Mouse (Mus musculus): ENCODE data around the gene Bid. TPM values are rescaled to one million over a fixed set of nuclear protein-coding genes. Genes with fewer than 3 reads are reported as not detected.

Gene Bid
- polyA plus RNA-seq, 1 experiment from 2014 or later, result 35.8 TPM

DNA sequence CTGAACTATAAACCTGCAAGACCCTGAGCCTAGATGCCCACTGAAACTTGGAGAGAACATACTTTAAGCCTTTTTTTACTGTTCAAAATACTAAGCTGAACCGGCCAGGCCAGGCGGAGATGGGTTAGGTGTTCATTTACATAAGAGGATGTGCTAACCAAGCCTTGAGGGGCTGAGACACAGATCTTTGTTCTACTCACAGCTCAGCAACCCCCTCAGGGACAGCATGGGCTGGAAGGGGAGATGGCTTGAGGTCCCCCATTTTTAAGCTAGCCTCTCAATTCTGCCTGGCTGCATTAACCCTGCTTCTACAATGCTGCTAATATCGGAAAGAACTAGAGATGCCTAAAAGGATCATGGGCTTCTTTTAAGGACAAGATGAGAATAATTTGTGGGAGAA lies 23.1 kb upstream of the Bid start:
- no peak for TF ChIP-seq CTCF (IDR thresholded peaks at IDR 0.05; ENCODE audit: low read depth)
- Histone ChIP-seq H3K9me3 (replicated peaks; ENCODE audit: low read length) (no peaks in the 10 kb centered on the region), H3K4me2 (ENCODE audit: low read length) (no peak overlapping the region), H3K27me3 (ENCODE audit: insufficient read depth, low read length) (no peaks in the 10 kb centered on the region), H3K4me3 (replicated peaks; ENCODE audit: low read depth, low read length) (no peak overlapping the region), H3K27ac (no peak overlapping the region), H3K4me1 (replicated peaks; ENCODE audit: insufficient read depth, low read length) (no peaks in the 10 kb centered on the region), H3K9ac (ENCODE audit: low read depth, low read length) (no peak overlapping the region), H3K36me3 (ENCODE audit: insufficient read depth, low read length) (0 out of 2 replicates have a peak, but pooled peaks cover 5% of the 10 kb centered on the region)
- DNase-seq (ENCODE audit: low spot score) (no peak), ATAC-seq (replicated peaks; ENCODE audit: low FRiP score, low read depth) (no peak)
- WGBS, result 93% methylated on average over 3 of the region's 3 CpGs

DNA sequence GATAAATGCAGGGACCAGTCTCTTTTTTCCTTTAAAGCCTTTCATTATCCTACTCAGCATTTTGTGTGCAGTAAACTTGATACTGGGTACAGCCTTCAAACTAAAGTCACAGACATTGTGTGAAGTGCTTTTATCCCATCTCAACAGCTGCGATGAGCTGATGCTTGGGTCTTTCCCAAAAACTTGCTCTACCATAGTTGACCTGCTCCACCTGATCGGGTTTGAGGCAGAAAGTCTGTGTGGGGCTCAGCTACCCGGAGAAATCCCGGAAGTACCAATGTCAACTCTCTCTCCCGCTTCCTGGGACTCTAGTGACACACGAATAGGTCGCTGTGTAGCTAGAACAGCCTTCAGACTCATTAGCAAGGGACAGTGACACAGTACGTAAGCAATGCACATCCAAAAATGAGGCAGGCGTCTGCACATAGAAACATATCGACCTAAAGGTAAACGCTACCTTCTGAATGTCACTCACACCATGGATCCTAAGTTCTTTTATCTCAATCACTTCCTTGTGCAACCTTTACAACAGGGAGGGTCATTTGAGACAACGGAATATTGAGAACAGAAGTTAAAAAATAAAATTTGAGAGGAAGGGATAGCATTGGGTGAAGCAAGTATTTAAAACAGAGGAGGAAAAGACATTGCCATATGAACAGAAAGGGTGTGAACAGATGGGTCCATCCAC lies 22.3 kb upstream of the Bid start:
- ATAC-seq (replicated peaks; ENCODE audit: low FRiP score, low read depth) (no peak), DNase-seq (ENCODE audit: low spot score) (no peak)
- Histone ChIP-seq H3K4me2 (ENCODE audit: low read length) (no peak overlapping the region), H3K9me3 (replicated peaks; ENCODE audit: low read length) (no peaks in the 10 kb centered on the region), H3K27ac (no peak overlapping the region), H3K9ac (ENCODE audit: low read depth, low read length) (no peak overlapping the region), H3K4me1 (replicated peaks; ENCODE audit: insufficient read depth, low read length) (no peaks in the 10 kb centered on the region), H3K27me3 (ENCODE audit: insufficient read depth, low read length) (no peaks in the 10 kb centered on the region), H3K36me3 (ENCODE audit: insufficient read depth, low read length) (0 out of 2 replicates have a peak, but pooled peaks cover 6% of the 10 kb centered on the region), H3K4me3 (replicated peaks; ENCODE audit: low read depth, low read length) (no peak overlapping the region)
- no peak for TF ChIP-seq CTCF (IDR thresholded peaks at IDR 0.05; ENCODE audit: low read depth)
- 88% methylated on average over 12 of the region's 12 CpGs for WGBS

- DNase-seq (ENCODE audit: low spot score) (no peak), ATAC-seq (replicated peaks; ENCODE audit: low FRiP score, low read depth) (no peak)
- TF ChIP-seq CTCF (IDR thresholded peaks at IDR 0.05; ENCODE audit: low read depth), result no peak
- 76% methylated on average over 11 of the region's 11 CpGs for WGBS
- no peaks in the 10 kb centered on the region for H3K27me3 ChIP-seq (ENCODE audit: insufficient read depth, low read length)
- H3K4me3 ChIP-seq (replicated peaks; ENCODE audit: low read depth, low read length), result no peak overlapping the region
- no peak overlapping the region for H3K4me2 ChIP-seq (ENCODE audit: low read length)
- no peaks in the 10 kb centered on the region for H3K9me3 ChIP-seq (replicated peaks; ENCODE audit: low read length)
- no peak overlapping the region for H3K27ac ChIP-seq
- H3K4me1 ChIP-seq (replicated peaks; ENCODE audit: insufficient read depth, low read length), result no peaks in the 10 kb centered on the region
- 0 out of 2 replicates have a peak, but pooled peaks cover 6% of the 10 kb centered on the region for H3K36me3 ChIP-seq (ENCODE audit: insufficient read depth, low read length)
- no peak overlapping the region for H3K9ac ChIP-seq (ENCODE audit: low read depth, low read length)
Observed at GRCm38 (mm10) chr6:120937999-120938608, 21.5 kb upstream of the Bid start.

DNA sequence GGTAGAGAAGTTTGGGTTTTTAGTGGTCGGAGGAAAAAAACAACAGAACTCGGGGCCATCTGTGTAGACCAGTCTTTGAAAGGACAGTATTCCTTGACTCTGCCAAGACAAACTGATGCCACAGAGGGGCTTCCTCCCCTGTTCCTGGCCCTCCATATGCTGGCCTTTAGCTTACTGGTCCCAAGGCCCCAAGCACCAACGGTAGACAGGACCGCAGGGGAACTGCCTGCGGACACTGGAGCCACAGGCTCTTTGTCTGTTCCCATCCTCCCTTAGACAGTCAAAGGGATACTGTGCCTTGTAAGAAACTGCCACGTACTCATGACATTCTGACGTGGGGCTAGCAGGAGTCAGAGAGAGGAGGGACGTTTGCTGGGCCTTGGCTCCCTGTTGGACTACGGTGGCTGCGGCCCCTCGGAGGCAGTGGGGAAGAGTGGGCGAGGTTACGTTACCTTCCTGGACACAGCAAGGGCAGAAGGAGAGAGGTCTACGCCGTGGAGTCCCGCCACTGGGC lies 20.5 kb upstream of the Bid start:
- no peak overlapping the region for H3K9ac ChIP-seq (ENCODE audit: low read depth, low read length)
- no peaks in the 10 kb centered on the region for H3K27me3 ChIP-seq (ENCODE audit: insufficient read depth, low read length)
- no peak for TF ChIP-seq CTCF (IDR thresholded peaks at IDR 0.05; ENCODE audit: low read depth)
- H3K4me3 ChIP-seq (replicated peaks; ENCODE audit: low read depth, low read length), result no peak overlapping the region
- H3K4me2 ChIP-seq (ENCODE audit: low read length), result no peak overlapping the region
- DNase-seq (ENCODE audit: low spot score) (no peak), ATAC-seq (replicated peaks; ENCODE audit: low FRiP score, low read depth) (no peak)
- WGBS, result 82% methylated on average over 16 of the region's 16 CpGs
- H3K9me3 ChIP-seq (replicated peaks; ENCODE audit: low read length), result no peaks in the 10 kb centered on the region
- H3K27ac ChIP-seq, result no peak overlapping the region
- H3K4me1 ChIP-seq (replicated peaks; ENCODE audit: insufficient read depth, low read length), result no peaks in the 10 kb centered on the region
- peaks cover 12% of the 10 kb centered on the region for H3K36me3 ChIP-seq (ENCODE audit: insufficient read depth, low read length)

DNA sequence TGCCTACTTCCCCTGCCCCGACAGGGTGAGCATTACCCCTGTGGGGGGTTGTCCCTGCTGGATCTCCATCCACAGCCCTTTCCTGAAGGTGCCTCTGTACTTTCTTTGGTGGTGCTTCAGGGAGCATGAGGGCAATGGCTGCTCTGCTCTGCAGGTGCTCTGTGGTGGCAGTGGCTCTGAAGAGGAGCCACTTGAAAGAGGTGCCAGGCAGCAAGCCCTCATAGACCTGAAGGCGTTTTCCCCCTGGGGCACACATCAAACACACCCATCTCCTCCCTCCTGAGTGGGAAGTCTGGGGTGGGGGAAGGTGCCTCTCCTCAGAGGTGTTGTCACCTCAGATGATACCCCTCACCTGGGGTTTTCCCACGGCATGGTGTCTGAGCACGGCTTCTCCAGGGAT lies 17.5 kb upstream of the Bid start:
- TF ChIP-seq CTCF (IDR thresholded peaks at IDR 0.05; ENCODE audit: low read depth), result no peak

DNA sequence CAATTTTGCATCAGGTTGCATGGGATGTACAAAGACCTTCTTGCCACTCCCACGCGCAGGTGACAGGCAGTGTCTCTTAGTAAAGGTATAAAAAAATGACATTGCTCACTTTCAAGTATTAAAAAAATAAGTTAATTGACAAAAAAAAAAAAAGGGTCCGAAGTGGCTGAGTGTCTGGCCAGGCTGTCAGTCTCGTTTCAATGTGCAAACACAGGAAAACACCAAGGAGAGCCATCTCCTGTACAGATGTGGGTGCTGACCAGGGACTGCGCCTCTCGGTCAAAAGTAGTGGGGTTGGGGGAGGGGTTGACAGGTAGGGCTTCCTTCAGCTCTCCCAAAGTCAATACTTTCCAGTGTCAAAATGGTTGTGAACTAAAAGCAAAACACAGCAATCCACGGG lies 17.0 kb upstream of the Bid start:
- no peaks in the 10 kb centered on the region for H3K9me3 ChIP-seq (replicated peaks; ENCODE audit: low read length)
- H3K27ac ChIP-seq, result no peak overlapping the region
- ATAC-seq (replicated peaks; ENCODE audit: low FRiP score, low read depth) (no peak), DNase-seq (ENCODE audit: low spot score) (no peak)
- no peak overlapping the region for H3K9ac ChIP-seq (ENCODE audit: low read depth, low read length)
- WGBS, result 87% methylated on average over 7 of the region's 7 CpGs
- no peak overlapping the region for H3K4me3 ChIP-seq (replicated peaks; ENCODE audit: low read depth, low read length)
- peaks cover 17% of the 10 kb centered on the region for H3K36me3 ChIP-seq (ENCODE audit: insufficient read depth, low read length)
- H3K4me1 ChIP-seq (replicated peaks; ENCODE audit: insufficient read depth, low read length), result no peaks in the 10 kb centered on the region
- TF ChIP-seq CTCF (IDR thresholded peaks at IDR 0.05; ENCODE audit: low read depth), result no peak
- H3K27me3 ChIP-seq (ENCODE audit: insufficient read depth, low read length), result no peaks in the 10 kb centered on the region
- no peak overlapping the region for H3K4me2 ChIP-seq (ENCODE audit: low read length)

More for the DNA sequence above, 17.5 kb upstream of the Bid start:
- no peak overlapping the region for H3K9ac ChIP-seq (ENCODE audit: low read depth, low read length)
- no peak overlapping the region for H3K27ac ChIP-seq
- WGBS, result 76% methylated on average over 4 of the region's 4 CpGs
- no peak overlapping the region for H3K4me3 ChIP-seq (replicated peaks; ENCODE audit: low read depth, low read length)
- H3K36me3 ChIP-seq (ENCODE audit: insufficient read depth, low read length), result peaks cover 17% of the 10 kb centered on the region
- no peak for DNase-seq (ENCODE audit: low spot score)
- no peak overlapping the region for H3K4me2 ChIP-seq (ENCODE audit: low read length)
- H3K9me3 ChIP-seq (replicated peaks; ENCODE audit: low read length), result no peaks in the 10 kb centered on the region
- H3K4me1 ChIP-seq (replicated peaks; ENCODE audit: insufficient read depth, low read length), result no peaks in the 10 kb centered on the region
- ATAC-seq (replicated peaks; ENCODE audit: low FRiP score, low read depth), result no peak
- H3K27me3 ChIP-seq (ENCODE audit: insufficient read depth, low read length), result no peaks in the 10 kb centered on the region
